Mouse (Mus musculus): ENCODE measurements at regions not wholly inside any gene's neighbourhood (a gene's known extent, or its start where the extent isn't known, plus 50 kb on each side); places are given as distances from the start of the nearest gene placed in this dataset.

DNA sequence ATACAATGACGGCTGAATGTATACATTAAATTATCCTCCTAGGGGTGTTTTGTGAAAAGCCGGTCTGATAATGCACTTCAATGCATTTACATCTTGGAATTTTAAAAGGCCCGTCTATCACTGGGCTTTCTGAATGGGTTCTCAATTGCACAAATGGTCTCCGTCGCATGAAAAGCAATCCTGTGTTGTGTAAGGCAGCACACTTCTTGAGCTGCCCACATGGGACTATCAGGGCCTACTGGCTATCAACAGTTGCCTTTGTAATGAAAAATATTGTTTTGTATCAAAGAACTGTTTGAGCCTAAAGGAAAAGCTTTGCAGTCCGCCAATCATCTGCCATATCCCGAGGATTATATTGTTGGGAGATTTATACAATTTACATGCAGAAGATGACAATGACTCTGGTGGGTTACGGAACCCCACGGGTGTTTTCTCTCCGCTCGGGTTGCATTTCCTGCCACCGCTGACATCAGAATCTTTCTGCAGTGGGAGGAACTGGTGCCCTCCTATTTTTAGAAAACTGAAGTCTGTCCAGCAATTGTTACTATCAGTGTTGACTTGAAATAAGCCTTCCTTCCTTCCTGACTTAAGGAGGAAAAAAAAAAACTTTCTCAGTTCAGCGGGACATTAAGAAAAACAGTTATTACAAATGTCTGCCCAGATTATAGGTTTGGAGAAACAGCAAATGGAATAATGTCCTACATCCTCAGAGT, 118.7 kb downstream of the Tmem26 start:
- Histone ChIP-seq H3K9ac (ENCODE audit: low read depth, low read length) (no peak overlapping the region), H3K27me3 (ENCODE audit: control insufficient read depth, insufficient read depth, low read length) (no peaks in the 10 kb centered on the region), H3K4me3 (ENCODE audit: insufficient read depth, low read depth, low read length) (no peak overlapping the region), H3K36me3 (ENCODE audit: control insufficient read depth, insufficient read depth, low read length) (no peaks in the 10 kb centered on the region), H3K27ac (replicated peaks; ENCODE audit: insufficient read depth, low read depth, low read length) (peak overlapping the region; percentile 44), H3K4me1 (ENCODE audit: control insufficient read depth, insufficient read depth, low read length) (no peaks in the 10 kb centered on the region), H3K79me2 (ENCODE audit: control insufficient read depth, insufficient read depth, low read length) (no peaks in the 10 kb centered on the region)
- 68% methylated on average over 13 of the region's 13 CpGs for WGBS
- no peak for TF ChIP-seq POLR2A (IDR thresholded peaks at IDR 0.05; ENCODE audit: extremely low read depth, insufficient read depth, low read length)
- TF ChIP-seq CTCF (IDR thresholded peaks at IDR 0.05; ENCODE audit: low read depth, low read length): no peak
- peak; percentile 23 for DNase-seq (ENCODE audit: extremely low read depth, low read depth, low spot score)

DNA sequence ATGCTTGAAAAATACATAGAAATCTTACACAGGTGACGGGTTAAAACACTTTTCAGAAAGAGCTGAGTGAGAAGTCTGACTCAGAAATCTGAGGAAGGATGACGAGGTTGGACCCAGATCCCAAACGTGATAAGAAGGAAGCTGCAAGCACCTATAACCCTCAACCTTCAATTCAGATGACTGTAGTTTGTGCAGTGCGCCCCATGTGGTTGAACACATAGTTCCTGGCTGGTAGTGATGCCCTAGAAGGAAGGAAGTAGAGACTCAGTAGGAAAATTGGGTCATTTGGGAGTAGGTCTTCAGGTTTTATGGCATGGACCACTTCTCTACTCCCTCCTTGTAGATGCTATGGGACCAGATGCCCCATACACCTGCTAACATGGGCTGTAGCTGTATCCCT, 120.6 kb downstream of the Tmem26 start:
- Histone ChIP-seq H3K4me1 (ENCODE audit: control insufficient read depth, insufficient read depth, low read length) (no peaks in the 10 kb centered on the region), H3K27ac (replicated peaks; ENCODE audit: insufficient read depth, low read depth, low read length) (no peak overlapping the region), H3K36me3 (ENCODE audit: control insufficient read depth, insufficient read depth, low read length) (no peaks in the 10 kb centered on the region), H3K4me3 (ENCODE audit: insufficient read depth, low read depth, low read length) (no peak overlapping the region), H3K9ac (ENCODE audit: low read depth, low read length) (no peak overlapping the region), H3K27me3 (ENCODE audit: control insufficient read depth, insufficient read depth, low read length) (no peaks in the 10 kb centered on the region), H3K79me2 (ENCODE audit: control insufficient read depth, insufficient read depth, low read length) (no peaks in the 10 kb centered on the region)
- no peak for DNase-seq (ENCODE audit: extremely low read depth, low read depth, low spot score)
- TF ChIP-seq CTCF (IDR thresholded peaks at IDR 0.05; ENCODE audit: low read depth, low read length) (no peak), POLR2A (IDR thresholded peaks at IDR 0.05; ENCODE audit: extremely low read depth, insufficient read depth, low read length) (no peak)
- 81% methylated on average over 4 of the region's 4 CpGs for WGBS

DNA sequence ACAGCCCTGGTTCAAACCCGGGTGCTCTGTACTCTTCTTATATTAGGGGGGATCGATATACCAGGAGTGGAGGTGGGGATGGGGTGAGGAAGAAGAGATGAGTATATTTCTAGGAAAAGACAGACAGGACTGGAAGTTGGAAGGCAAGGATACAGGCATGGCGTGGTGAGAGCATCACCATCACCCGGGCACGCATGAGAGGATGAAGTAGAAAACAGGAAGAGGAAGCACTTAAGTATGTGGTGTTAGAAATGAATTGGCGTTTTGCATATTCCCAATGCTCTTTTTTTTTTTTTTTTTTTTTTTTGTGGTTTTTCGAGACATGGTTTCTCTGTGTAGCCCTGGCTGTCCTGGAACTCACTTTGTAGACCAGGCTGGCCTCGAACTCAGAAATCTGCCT, 121.2 kb downstream of the Tmem26 start:
- 81% methylated on average over 8 of the region's 8 CpGs for WGBS
- Histone ChIP-seq H3K4me1 (ENCODE audit: control insufficient read depth, insufficient read depth, low read length) (no peaks in the 10 kb centered on the region), H3K79me2 (ENCODE audit: control insufficient read depth, insufficient read depth, low read length) (no peaks in the 10 kb centered on the region), H3K27ac (replicated peaks; ENCODE audit: insufficient read depth, low read depth, low read length) (no peak overlapping the region), H3K4me3 (ENCODE audit: insufficient read depth, low read depth, low read length) (no peak overlapping the region), H3K36me3 (ENCODE audit: control insufficient read depth, insufficient read depth, low read length) (no peaks in the 10 kb centered on the region), H3K27me3 (ENCODE audit: control insufficient read depth, insufficient read depth, low read length) (no peaks in the 10 kb centered on the region), H3K9ac (ENCODE audit: low read depth, low read length) (no peak overlapping the region)
- TF ChIP-seq POLR2A (IDR thresholded peaks at IDR 0.05; ENCODE audit: extremely low read depth, insufficient read depth, low read length) (no peak), CTCF (IDR thresholded peaks at IDR 0.05; ENCODE audit: low read depth, low read length) (no peak)
- no peak for DNase-seq (ENCODE audit: extremely low read depth, low read depth, low spot score)

DNA sequence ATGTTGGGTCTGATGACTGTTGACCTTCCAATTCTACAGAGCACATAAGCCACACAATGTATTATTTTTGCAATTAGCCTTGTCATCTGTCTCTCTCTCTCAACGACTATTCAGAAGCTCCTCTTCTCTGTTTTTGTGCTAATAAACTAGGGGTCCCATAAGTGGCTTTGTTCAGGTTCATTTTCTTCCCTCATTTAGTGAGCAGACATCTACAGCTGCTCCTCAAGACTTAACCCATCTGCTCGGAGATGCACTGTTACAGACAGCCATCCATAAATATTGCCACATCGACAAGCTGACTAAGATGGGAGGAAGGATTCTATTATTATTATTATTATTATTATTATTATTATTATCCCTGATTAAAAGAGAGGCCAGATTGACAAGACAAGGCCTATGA, 127.7 kb downstream of the Tmem26 start:
- 88% methylated on average over 3 of the region's 3 CpGs for WGBS
- no peak for DNase-seq (ENCODE audit: extremely low read depth, low read depth, low spot score)

DNA sequence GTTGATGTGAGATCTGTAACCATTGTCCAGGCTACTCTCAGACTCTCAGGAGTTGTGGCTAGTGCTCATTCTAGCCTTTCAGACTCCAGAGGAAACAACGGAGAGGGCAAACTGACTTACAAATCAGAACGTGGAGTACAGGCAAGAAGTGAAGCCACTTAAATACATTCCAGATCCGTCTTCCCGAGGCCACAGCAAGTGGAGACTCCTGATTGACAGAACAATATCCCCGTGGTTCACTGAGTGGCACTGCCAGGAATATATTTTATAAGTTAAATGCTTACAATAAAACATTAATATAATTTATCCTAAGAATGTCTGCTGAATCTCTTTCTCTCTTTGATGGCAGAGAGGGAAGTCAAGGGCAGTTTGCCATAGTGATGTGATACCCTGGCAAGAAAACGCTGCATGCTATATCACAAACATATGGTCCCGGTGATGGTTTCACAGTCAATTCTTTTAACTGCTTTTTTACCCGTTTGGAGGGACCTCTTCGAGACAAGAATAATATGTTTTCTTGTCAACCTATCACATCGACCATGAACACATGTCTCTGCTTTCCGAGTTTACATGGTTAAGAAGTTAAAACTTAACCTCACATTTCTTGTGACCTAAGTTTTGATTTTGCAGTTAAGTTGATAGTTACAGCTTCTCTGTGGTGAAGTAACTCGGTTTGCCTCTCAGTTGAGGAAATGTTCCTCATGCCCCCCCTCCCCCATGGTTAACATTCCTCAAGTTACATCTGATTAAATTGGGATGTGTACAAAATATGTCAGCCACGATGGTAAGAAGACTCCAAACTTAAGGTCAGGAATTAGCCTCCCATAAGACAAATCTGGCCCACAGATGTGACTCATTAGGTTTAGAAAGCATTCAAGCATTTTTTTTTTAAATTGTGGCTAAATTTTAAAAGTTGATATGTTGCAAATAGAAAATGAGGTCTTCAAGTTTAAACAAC, 132.8 kb downstream of the Tmem26 start:
- Histone ChIP-seq H3K4me3 (ENCODE audit: insufficient read depth, low read depth, low read length) (no peak overlapping the region), H3K27me3 (ENCODE audit: control insufficient read depth, insufficient read depth, low read length) (no peaks in the 10 kb centered on the region), H3K79me2 (ENCODE audit: control insufficient read depth, insufficient read depth, low read length) (no peaks in the 10 kb centered on the region), H3K36me3 (ENCODE audit: control insufficient read depth, insufficient read depth, low read length) (no peaks in the 10 kb centered on the region), H3K27ac (replicated peaks; ENCODE audit: insufficient read depth, low read depth, low read length) (no peak overlapping the region), H3K4me1 (ENCODE audit: control insufficient read depth, insufficient read depth, low read length) (no peaks in the 10 kb centered on the region), H3K9ac (ENCODE audit: low read depth, low read length) (no peak overlapping the region)
- no peak for TF ChIP-seq POLR2A (IDR thresholded peaks at IDR 0.05; ENCODE audit: extremely low read depth, insufficient read depth, low read length)
- no peak for TF ChIP-seq CTCF (IDR thresholded peaks at IDR 0.05; ENCODE audit: low read depth, low read length)
- no peak for DNase-seq (ENCODE audit: extremely low read depth, low read depth, low spot score)
- whole genome bisulfite sequencing: 78% methylated on average over 13 of the region's 13 CpGs

More for the DNA sequence above, 127.7 kb downstream of the Tmem26 start:
- Histone ChIP-seq H3K27me3 (ENCODE audit: control insufficient read depth, insufficient read depth, low read length) (no peaks in the 10 kb centered on the region), H3K9ac (ENCODE audit: low read depth, low read length) (no peak overlapping the region), H3K36me3 (ENCODE audit: control insufficient read depth, insufficient read depth, low read length) (no peaks in the 10 kb centered on the region), H3K4me1 (ENCODE audit: control insufficient read depth, insufficient read depth, low read length) (no peaks in the 10 kb centered on the region), H3K27ac (replicated peaks; ENCODE audit: insufficient read depth, low read depth, low read length) (no peak overlapping the region), H3K79me2 (ENCODE audit: control insufficient read depth, insufficient read depth, low read length) (no peaks in the 10 kb centered on the region), H3K4me3 (ENCODE audit: insufficient read depth, low read depth, low read length) (no peak overlapping the region)
- TF ChIP-seq CTCF (IDR thresholded peaks at IDR 0.05; ENCODE audit: low read depth, low read length): no peak
- no peak for TF ChIP-seq POLR2A (IDR thresholded peaks at IDR 0.05; ENCODE audit: extremely low read depth, insufficient read depth, low read length)

Data from liver, adult 2 months (tissue).